In the genomic region with DNA sequence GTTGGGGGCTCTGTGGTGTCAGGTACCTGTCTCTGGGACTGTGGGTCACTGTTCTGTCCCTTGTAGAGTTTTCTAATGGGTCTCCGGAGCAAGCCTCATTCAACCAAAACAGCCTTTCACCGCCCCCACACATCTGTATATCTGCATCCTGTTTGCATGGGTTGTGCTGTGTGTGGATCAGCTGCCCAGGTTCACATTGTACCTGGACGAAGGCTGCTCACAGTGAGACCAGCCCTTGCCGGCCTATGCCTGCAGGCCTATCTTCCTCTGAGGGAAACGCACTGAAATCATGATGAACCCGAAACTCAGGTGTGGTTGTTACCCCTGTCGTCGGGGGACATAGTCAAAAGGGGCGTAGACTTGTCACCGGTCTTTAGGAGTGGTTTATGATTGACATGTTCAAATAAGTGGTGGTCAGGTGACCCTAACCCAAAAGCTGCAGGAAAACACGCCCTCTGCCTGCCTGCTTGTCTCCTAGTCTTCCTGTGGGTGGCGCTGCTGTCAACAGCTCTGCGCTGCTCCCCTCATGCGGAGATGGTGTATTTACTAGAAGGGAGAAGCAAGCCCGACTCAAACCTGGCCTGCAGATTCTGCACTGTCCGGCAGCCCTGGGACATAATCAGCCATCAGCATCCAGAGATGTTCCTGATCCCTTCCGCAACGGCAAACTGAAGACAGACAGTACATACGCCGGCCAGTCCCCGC, we compare ENCODE assay signal across 10 mouse cellular contexts. TPM values are rescaled to one million over a fixed set of nuclear protein-coding genes. Genes with fewer than 3 reads are reported as not detected.
DNase-seq lines count a peak whose midpoint lies in the region; ATAC-seq lines count a peak whose summit lies in the region.
"Had no signal": no experiment of that assay in that cellular context is flagged by ENCODE, and none has a peak within 500 bp of the region (broad histone marks: within the 10 kb centered on the region; RNA-seq: fewer than 3 reads in every experiment).

No protein-coding gene starts in this region.

- no peak overlapping the region for H3K4me2 ChIP-seq in neural tube, embryonic 15.5 days
- H3K4me2 ChIP-seq: heart, embryonic 11.5 days; liver, embryonic 13.5 days had no signal

- H3K4me1 ChIP-seq in neural tube, embryonic 15.5 days, result peaks cover 8% of the 10 kb centered on the region
- H3K4me1 ChIP-seq: liver, embryonic 13.5 days had no signal

- intact Hi-C loops in left cerebral cortex, postnatal 14 days (cut with DNase I), result loop anchor here (5.0 kb wide), 2 partner anchors 77 to 132 kb away; no protein-coding TSS in a partner anchor

- DNase-seq in cerebellum, adult 11-12 months, result peak; percentile 59
- DNase-seq in cerebellum, adult 11 months, result no peak
- peak; percentile 49 for DNase-seq in neural tube, embryonic 10.5 days (ENCODE audit: extremely low spot score, low spot score)
- peak; percentile 58 to 66 for DNase-seq in left cerebral cortex, postnatal 14 days (ENCODE audit: low spot score in 2 of 2)
- DNase-seq in testis, postnatal 10 days (ENCODE audit: low spot score), result peak; percentile 56
- no peak for DNase-seq in adrenal gland, adult (ENCODE audit: inconsistent age in 2 of 2, low spot score in 1 of 2)
- DNase-seq in thymus, postnatal 36 days, result no peak
- DNase-seq: liver, embryonic 13.5 days had no signal

- WGBS in neural tube, embryonic 15.5 days, result 48% methylated on average over 21 of the region's 21 CpGs

- ATAC-seq in neural tube, embryonic 15.5 days (ENCODE audit: low FRiP score), result no peak

- no peak overlapping the region for H3K4me3 ChIP-seq in neural tube, embryonic 15.5 days (replicated peaks)
- H3K4me3 ChIP-seq: liver, embryonic 13.5 days had no signal

- H3K27ac ChIP-seq in neural tube, embryonic 15.5 days (replicated peaks), result no peak overlapping the region
- H3K27ac ChIP-seq: liver, embryonic 13.5 days had no signal

- peaks cover 7% of the 10 kb centered on the region; the same call in 1 of the 2 replicates for H3K27me3 ChIP-seq in neural tube, embryonic 15.5 days (replicated peaks)

- H3K9me3 ChIP-seq in neural tube, embryonic 15.5 days (replicated peaks), result no peaks in the 10 kb centered on the region
- H3K9me3 ChIP-seq: liver, embryonic 13.5 days had no signal

- no peak overlapping the region for H3K9ac ChIP-seq in neural tube, embryonic 15.5 days (replicated peaks)
- H3K9ac ChIP-seq: liver, embryonic 13.5 days had no signal

- H3K36me3 ChIP-seq in neural tube, embryonic 15.5 days, result no peaks in the 10 kb centered on the region
- H3K36me3 ChIP-seq: liver, embryonic 13.5 days had no signal

RNA-seq across cellular contexts. Expression of gene Tspan17, which starts 16.1 kb away (rescaled TPM):
- 112 and 137 TPM in 2 replicates for polyA plus RNA-seq in neural tube, embryonic 15.5 days (2015; fragmentation: Nextera tagmentation; extraction: Ambion mirVana)
- total RNA-seq in left cerebral cortex, postnatal 14 days (2021), result 10 to 100 TPM; 58.2 to 63.1 TPM

RNA-seq across cellular contexts. Expression of gene Eif4e1b, which starts 21.5 kb away (rescaled TPM):
- not detected in 2 replicates for polyA plus RNA-seq in neural tube, embryonic 15.5 days (2015; fragmentation: Nextera tagmentation; extraction: Ambion mirVana)
- not detected for total RNA-seq in left cerebral cortex, postnatal 14 days (2021)
- polyA plus RNA-seq: heart, embryonic 11.5 days; liver, embryonic 13.5 days had no signal

RNA-seq across cellular contexts. Expression of gene Sncb, which starts 38.9 kb away (rescaled TPM):
- polyA plus RNA-seq in neural tube, embryonic 15.5 days (2015; fragmentation: Nextera tagmentation; extraction: Ambion mirVana), result 110 and 122 TPM in 2 replicates
- 100 to 1,000 TPM; 873 to 922 TPM for total RNA-seq in left cerebral cortex, postnatal 14 days (2021)
- polyA plus RNA-seq: liver, embryonic 13.5 days had no signal

RNA-seq across cellular contexts. Expression of gene Gprin1, which starts 55.6 kb away (rescaled TPM):
- 10.3 and 21.6 TPM in 2 replicates for polyA plus RNA-seq in neural tube, embryonic 15.5 days (2015; fragmentation: Nextera tagmentation; extraction: Ambion mirVana)
- total RNA-seq in left cerebral cortex, postnatal 14 days (2021), result 100 to 1,000 TPM; 151 to 168 TPM

Comparison
In these comparisons a context has a peak if more than half of its experiments do, and no peak if none do; other contexts are left out.
1. DNase-seq: peak in cerebellum, adult 11-12 months (single experiment), neural tube, embryonic 10.5 days (single experiment), left cerebral cortex, postnatal 14 days (2 of 2) and testis, postnatal 10 days (single experiment); none in cerebellum, adult 11 months (single experiment), adrenal gland, adult (0 of 2) and thymus, postnatal 36 days (0 of 2).